Mouse (Mus musculus) intestine, embryonic 16.5 days (tissue): Measurements from ENCODE around the gene 2610301B20Rik. TPM values are rescaled to one million over a fixed set of nuclear protein-coding genes. Genes with fewer than 3 reads are reported as not detected.
"Not testable (repeated sequence)": the region's sequence is repeated elsewhere in the genome, so short reads cannot be mapped to it uniquely, and the experiment has no call there.

Source experiments
- ATAC-seq: fragments of 200-750 bp; cut with Nextera tagmentation; 2 replicates; pipeline ENCODE4 v1.8.0; 2017; ENCODE audit warnings: moderate TSS enrichment, moderate library complexity
- H3K27ac ChIP-seq: fragments of 300-500 bp; sonication (generic); 2 replicates; pipeline ENCODE4 v1.5.1; 2014; ENCODE audit warnings: mild to moderate bottlenecking, low read length
- H3K27me3 ChIP-seq: fragments of 300-500 bp; sonication (generic); replicated peaks from 2 replicates; pipeline ENCODE4 v1.6.1; 2014; ENCODE audit warnings: low read length, control low read depth, mixed read lengths; ENCODE audit not compliant: control insufficient read depth, insufficient read depth
- H3K36me3 ChIP-seq: fragments of 300-500 bp; sonication (generic); 2 replicates; pipeline ENCODE4 v1.6.1; 2014; ENCODE audit warnings: low read length, control low read depth; ENCODE audit not compliant: control insufficient read depth, insufficient read depth
- H3K4me1 ChIP-seq: fragments of 300-500 bp; sonication (generic); 2 replicates; pipeline ENCODE4 v1.6.1; 2014; ENCODE audit warnings: low read length, control low read depth, mixed read lengths; ENCODE audit not compliant: control insufficient read depth, insufficient read depth
- H3K4me2 ChIP-seq: fragments of 300-500 bp; sonication (generic); 2 replicates; pipeline ENCODE4 v1.6.1; 2014; ENCODE audit warnings: low read depth, low read length, control low read depth
- H3K4me3 ChIP-seq: fragments of 300-500 bp; sonication (generic); 2 replicates; pipeline ENCODE4 v1.5.1; 2014; ENCODE audit warnings: mild to moderate bottlenecking, low read length
- H3K9ac ChIP-seq: fragments of 300-500 bp; sonication (generic); 2 replicates; pipeline ENCODE4 v1.6.1; 2014; ENCODE audit warnings: low read depth, low read length
- H3K9me3 ChIP-seq: fragments of 300-500 bp; sonication (generic); 2 replicates; pipeline ENCODE4 v1.6.1; 2016; ENCODE audit warnings: low read length, control low read depth; ENCODE audit not compliant: control insufficient read depth
- WGBS: fragments of 180-500 bp; shearing (Covaris S2); extraction: QIAGEN DNeasy Blood & Tissue Kit; methylation state at CpG from one replicate; pipeline ENCODE4 v1.1.7; 2014; 5-methylcytosine and 5-hydroxymethylcytosine counted together
- polyA plus RNA-seq: library from polyadenylated mRNA; unstranded; fragments of >200 nt; fragmentation: Nextera tagmentation; extraction: Ambion mirVana; gene quantifications from 2 replicates; pipeline ENCODE4 v1.2.1, GENCODE M21; 2015

The 2610301B20Rik gene
- polyA plus RNA-seq, 1 experiment from 2014 or later: 22.0 TPM

DNA sequence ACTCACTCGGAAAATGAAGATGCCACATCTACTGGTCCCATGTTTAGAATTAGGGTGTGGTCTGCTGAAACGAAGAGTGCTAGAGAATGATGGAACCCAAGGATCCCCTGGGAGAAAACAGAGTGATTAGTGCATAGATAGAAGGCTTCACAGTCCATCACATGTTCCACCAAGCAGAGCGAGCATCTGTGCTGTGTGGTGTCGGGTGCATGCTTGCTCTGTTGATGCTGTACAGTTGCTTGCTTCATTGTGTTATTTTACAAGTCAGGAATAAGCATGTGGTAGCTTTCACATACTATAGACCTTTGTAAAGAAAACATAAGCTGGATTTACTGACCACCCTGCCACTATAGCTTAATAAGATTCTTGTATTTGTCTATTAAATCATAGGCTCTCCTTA is 22.0 kb downstream of the 2610301B20Rik start:
- Histone ChIP-seq H3K9me3 (no peaks in the 10 kb centered on the region), H3K4me3 (no peak overlapping the region)
- WGBS: 85% methylated on average over 4 of the region's 4 CpGs

GRCm38 (mm10) chr4:10896859-10897258 is 22.6 kb downstream of the 2610301B20Rik start:
- no peak for ATAC-seq
- Histone ChIP-seq H3K9ac (no peak overlapping the region), H3K9me3 (no peaks in the 10 kb centered on the region)

More for the DNA sequence above, 22.0 kb downstream of the 2610301B20Rik start:
- Histone ChIP-seq H3K9ac (no peak overlapping the region), H3K27ac (no peak overlapping the region), H3K4me2 (no peak overlapping the region), H3K36me3 (peaks cover 6% of the 10 kb centered on the region; the same call in 1 of the 2 replicates), H3K27me3 (no peaks in the 10 kb centered on the region), H3K4me1 (no peaks in the 10 kb centered on the region)
- no peak for ATAC-seq

DNA sequence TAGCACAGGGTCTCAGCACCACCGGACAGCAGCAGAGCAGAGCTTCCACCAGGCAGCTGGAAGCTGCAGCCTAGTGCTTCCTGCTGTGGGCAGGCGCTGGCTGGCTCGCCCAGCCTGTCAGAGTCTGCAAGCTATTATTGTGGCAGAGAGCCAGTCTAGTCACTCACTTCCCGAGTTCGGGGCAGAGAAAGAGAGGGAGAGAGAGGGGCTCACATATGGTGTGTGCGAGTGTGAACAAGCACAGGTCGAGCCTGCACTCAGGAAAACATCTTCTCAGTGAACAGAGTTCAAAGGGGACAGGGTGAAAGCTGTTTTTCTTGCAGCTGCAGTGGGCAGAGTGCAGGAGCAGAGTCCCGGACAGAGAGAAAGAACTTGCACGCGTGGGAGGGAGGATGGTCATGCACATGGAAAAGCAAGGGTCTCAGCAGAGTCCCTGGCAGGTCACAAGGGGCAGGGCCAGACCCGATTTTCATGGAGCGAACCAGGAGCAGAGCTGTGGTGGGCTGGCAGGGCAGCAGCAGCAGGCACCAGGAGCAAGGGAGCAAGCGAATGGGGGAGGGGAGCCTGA is 31.0 kb downstream of the 2610301B20Rik start:
- H3K27ac ChIP-seq: no peak overlapping the region
- H3K27me3 ChIP-seq: no peaks in the 10 kb centered on the region
- H3K9me3 ChIP-seq: no peaks in the 10 kb centered on the region
- H3K4me3 ChIP-seq: no peak overlapping the region
- no peaks in the 10 kb centered on the region for H3K36me3 ChIP-seq
- peak overlapping the region; percentile 37 for H3K4me2 ChIP-seq
- 12% methylated on average over 13 of the region's 13 CpGs for whole genome bisulfite sequencing
- peaks cover 9% of the 10 kb centered on the region for H3K4me1 ChIP-seq
- H3K9ac ChIP-seq: peak overlapping the region; percentile 37; the same call in 1 of the 2 replicates
- peak; percentile 81 for ATAC-seq

More at GRCm38 (mm10) chr4:10896859-10897258, 22.6 kb downstream of the 2610301B20Rik start:
- H3K4me1 ChIP-seq: no peaks in the 10 kb centered on the region
- no peak overlapping the region for H3K4me2 ChIP-seq
- H3K27ac ChIP-seq: no peak overlapping the region
- peaks cover 6% of the 10 kb centered on the region; the same call in 1 of the 2 replicates for H3K36me3 ChIP-seq
- no peaks in the 10 kb centered on the region for H3K27me3 ChIP-seq
- H3K4me3 ChIP-seq: no peak overlapping the region

DNA sequence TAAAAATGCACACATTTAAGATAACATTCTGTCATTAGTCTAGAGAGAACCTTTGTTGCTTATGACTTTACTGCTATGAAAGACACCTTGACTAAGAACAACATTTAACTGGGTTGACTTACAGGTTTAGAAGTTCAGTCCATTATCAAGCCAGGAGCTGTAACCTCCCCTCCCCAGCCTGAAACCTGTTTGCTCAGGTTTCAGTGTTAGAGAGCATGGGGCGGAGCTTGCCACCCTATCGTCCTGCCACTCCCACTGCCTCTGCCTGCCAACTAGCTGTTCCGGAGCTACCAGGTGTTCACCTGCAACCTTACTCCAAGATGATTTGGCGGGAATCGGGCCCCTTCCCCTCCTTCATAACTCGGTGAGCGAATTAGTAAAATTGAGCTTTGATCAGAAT is 37.1 kb downstream of the 2610301B20Rik start:
- ATAC-seq: peak; percentile 60
- H3K27me3 ChIP-seq, H3K36me3 ChIP-seq, H3K9ac ChIP-seq, H3K4me3 ChIP-seq, H3K27ac ChIP-seq, H3K9me3 ChIP-seq, H3K4me1 ChIP-seq: not testable (repeated sequence)
- H3K4me2 ChIP-seq: peak overlapping the region; percentile 19; the same call in 1 of the 2 replicates
- WGBS: 34% methylated on average over 7 of the region's 7 CpGs

GRCm38 (mm10) chr4:10911909-10912478 is 37.7 kb downstream of the 2610301B20Rik start:
- peak; percentile 50 for ATAC-seq
- H3K27ac ChIP-seq: no peak overlapping the region
- H3K4me3 ChIP-seq: no peak overlapping the region
- H3K4me1 ChIP-seq: no peaks in the 10 kb centered on the region; the same call in 1 of the 2 replicates
- H3K36me3 ChIP-seq: no peaks in the 10 kb centered on the region
- H3K27me3 ChIP-seq: no peaks in the 10 kb centered on the region
- 73% methylated on average over 6 of the region's 6 CpGs for WGBS
- no peak overlapping the region for H3K9ac ChIP-seq
- H3K4me2 ChIP-seq: peak overlapping the region; percentile 19; the same call in 1 of the 2 replicates
- no peaks in the 10 kb centered on the region for H3K9me3 ChIP-seq

GRCm38 (mm10) chr4:10912611-10913301 is 38.5 kb downstream of the 2610301B20Rik start:
- ATAC-seq: peak; percentile 84
- no peaks in the 10 kb centered on the region for H3K36me3 ChIP-seq
- H3K27me3 ChIP-seq: no peaks in the 10 kb centered on the region
- no peak overlapping the region for H3K27ac ChIP-seq
- no peaks in the 10 kb centered on the region for H3K9me3 ChIP-seq
- no peak overlapping the region for H3K4me2 ChIP-seq
- H3K4me1 ChIP-seq: no peaks in the 10 kb centered on the region; the same call in 1 of the 2 replicates
- no peak overlapping the region for H3K4me3 ChIP-seq
- WGBS: 30% methylated on average over 7 of the region's 7 CpGs
- no peak overlapping the region for H3K9ac ChIP-seq

GRCm38 (mm10) chr4:10913409-10913808 is 39.1 kb downstream of the 2610301B20Rik start:
- ATAC-seq: no peak
- H3K27ac ChIP-seq: no peak overlapping the region
- no peaks in the 10 kb centered on the region for H3K27me3 ChIP-seq
- H3K9me3 ChIP-seq: no peaks in the 10 kb centered on the region
- no peak overlapping the region for H3K9ac ChIP-seq
- H3K4me1 ChIP-seq: peaks cover 2% of the 10 kb centered on the region; the same call in 1 of the 2 replicates
- no peak overlapping the region for H3K4me2 ChIP-seq
- no peak overlapping the region for H3K4me3 ChIP-seq
- H3K36me3 ChIP-seq: no peaks in the 10 kb centered on the region
- WGBS: 88% methylated on average over 3 of the region's 3 CpGs

GRCm38 (mm10) chr4:10914766-10915165 is 40.5 kb downstream of the 2610301B20Rik start:
- Histone ChIP-seq H3K4me3 (no peak overlapping the region), H3K36me3 (no peaks in the 10 kb centered on the region), H3K27ac (no peak overlapping the region), H3K4me1 (peaks cover 12% of the 10 kb centered on the region), H3K4me2 (no peak overlapping the region), H3K9me3 (no peaks in the 10 kb centered on the region), H3K27me3 (no peaks in the 10 kb centered on the region), H3K9ac (no peak overlapping the region)
- WGBS: 69% methylated on average over 2 of the region's 2 CpGs
- ATAC-seq: peak; percentile 27; the same call in 1 of the 2 replicates

DNA sequence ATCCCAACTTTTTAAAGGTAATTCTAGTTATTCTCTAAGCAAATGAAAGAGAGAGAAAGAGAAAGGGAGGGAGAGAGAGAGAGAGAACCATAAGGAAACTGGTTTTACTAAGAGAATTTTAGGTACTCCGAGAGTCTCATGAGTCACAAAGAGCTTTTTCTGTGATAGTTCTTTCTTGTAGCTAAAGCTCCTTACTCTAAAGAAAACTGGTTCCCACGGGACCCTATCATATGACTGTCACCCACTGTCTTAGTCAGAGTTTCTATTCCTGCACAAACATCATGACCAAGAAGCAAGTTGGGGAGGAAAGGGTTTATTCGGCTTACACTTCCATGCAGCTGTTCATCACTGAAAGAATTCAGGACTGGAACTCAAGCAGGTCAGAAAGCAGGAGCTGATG is 41.0 kb downstream of the 2610301B20Rik start:
- no peak overlapping the region for H3K4me2 ChIP-seq
- no peaks in the 10 kb centered on the region for H3K36me3 ChIP-seq
- H3K9me3 ChIP-seq: no peaks in the 10 kb centered on the region
- WGBS: 75% methylated on average over 3 of the region's 3 CpGs
- no peak overlapping the region for H3K27ac ChIP-seq
- no peaks in the 10 kb centered on the region for H3K27me3 ChIP-seq
- H3K9ac ChIP-seq: no peak overlapping the region
- no peak overlapping the region for H3K4me3 ChIP-seq
- ATAC-seq: no peak
- peaks cover 12% of the 10 kb centered on the region for H3K4me1 ChIP-seq
